Mouse (Mus musculus): Measurements from ENCODE around the gene Fam98c. TPM values are rescaled to one million over a fixed set of nuclear protein-coding genes. Genes with fewer than 3 reads are reported as not detected.

The Fam98c gene
- polyA plus RNA-seq, 1 experiment from 2014 or later = 20.4 TPM

DNA sequence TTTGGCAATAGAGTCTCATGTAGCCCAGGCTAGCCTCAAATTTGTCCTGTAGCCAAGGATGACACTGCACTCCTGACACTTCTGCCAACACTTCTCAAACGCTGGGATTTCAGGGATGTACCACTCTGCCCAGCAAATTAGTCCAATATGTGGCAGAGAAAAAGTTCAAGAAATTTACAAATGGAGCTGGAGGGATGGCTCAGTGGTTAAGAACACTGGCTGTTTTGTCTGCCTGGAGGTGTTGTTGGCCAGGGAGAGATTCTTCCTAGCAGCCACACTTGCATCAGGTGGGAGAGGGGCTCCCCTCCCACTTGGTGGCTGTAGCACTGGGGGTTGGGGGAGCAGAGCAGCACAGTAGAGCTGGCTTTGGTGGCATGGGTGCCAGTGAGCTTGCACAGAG, 36.5 kb downstream of the Fam98c start:
- H3K4me1 ChIP-seq (ENCODE audit: insufficient read depth, low read length) = peaks cover 3% of the 10 kb centered on the region
- H3K4me2 ChIP-seq (replicated peaks; ENCODE audit: low read depth, low read length) = no peak overlapping the region
- H3K36me3 ChIP-seq (ENCODE audit: insufficient read depth, low read length) = no peaks in the 10 kb centered on the region
- H3K9me3 ChIP-seq (ENCODE audit: low read length) = no peaks in the 10 kb centered on the region
- no peaks in the 10 kb centered on the region for H3K27me3 ChIP-seq (ENCODE audit: insufficient read depth, low read length)
- H3K9ac ChIP-seq (replicated peaks; ENCODE audit: low read length) = no peak overlapping the region
- ATAC-seq (ENCODE audit: low FRiP score, low TSS enrichment) = no peak
- H3K4me3 ChIP-seq (ENCODE audit: low read length) = no peak overlapping the region
- WGBS = 83% methylated on average over 1 of the region's 1 CpGs
- no peak overlapping the region for H3K27ac ChIP-seq (ENCODE audit: low read length)

DNA sequence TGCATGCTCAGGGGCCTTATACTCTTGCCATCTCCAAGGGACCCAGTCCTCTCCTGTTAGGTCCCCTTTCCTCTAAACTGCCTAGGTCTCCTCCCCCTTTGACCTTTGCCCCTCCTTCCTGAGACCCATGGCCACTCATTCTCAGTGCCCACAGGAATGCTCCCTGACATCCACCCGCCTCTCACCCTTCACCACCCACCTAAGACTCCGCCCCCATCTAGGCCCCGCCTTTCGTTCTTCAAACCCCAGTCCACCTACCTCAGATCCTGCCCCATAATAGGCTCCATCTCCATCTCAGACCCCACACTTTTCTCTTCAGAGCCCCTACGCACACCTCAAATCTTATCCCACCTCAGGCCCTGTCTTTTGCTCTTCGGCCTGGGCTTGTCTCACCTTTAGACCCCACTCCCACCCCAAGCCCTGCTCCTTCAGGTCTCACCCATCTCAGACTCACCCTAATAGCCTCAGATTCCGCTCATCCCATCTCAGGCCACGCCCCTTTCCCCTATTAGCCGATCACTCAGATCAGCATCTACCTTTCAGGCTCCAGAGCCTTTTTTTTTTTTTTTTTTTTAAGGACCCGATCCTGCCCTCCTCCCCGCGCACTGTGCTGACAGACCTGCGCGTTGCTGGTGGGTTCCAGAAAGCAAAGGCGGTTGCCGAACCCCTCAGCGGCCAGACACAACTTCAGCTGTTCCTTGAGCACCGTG, 37.7 kb downstream of the Fam98c start:
- H3K27me3 ChIP-seq (ENCODE audit: insufficient read depth, low read length) = no peaks in the 10 kb centered on the region
- 15% methylated on average over 18 of the region's 18 CpGs for WGBS
- no peaks in the 10 kb centered on the region for H3K4me1 ChIP-seq (ENCODE audit: insufficient read depth, low read length)
- no peak overlapping the region for H3K4me3 ChIP-seq (ENCODE audit: low read length)
- H3K27ac ChIP-seq (ENCODE audit: low read length) = no peak overlapping the region
- no peaks in the 10 kb centered on the region for H3K9me3 ChIP-seq (ENCODE audit: low read length)
- no peak overlapping the region for H3K4me2 ChIP-seq (replicated peaks; ENCODE audit: low read depth, low read length)
- H3K36me3 ChIP-seq (ENCODE audit: insufficient read depth, low read length) = no peaks in the 10 kb centered on the region
- ATAC-seq (ENCODE audit: low FRiP score, low TSS enrichment) = peak; percentile 51; the same call in 1 of the 2 replicates
- H3K9ac ChIP-seq (replicated peaks; ENCODE audit: low read length) = no peak overlapping the region

DNA sequence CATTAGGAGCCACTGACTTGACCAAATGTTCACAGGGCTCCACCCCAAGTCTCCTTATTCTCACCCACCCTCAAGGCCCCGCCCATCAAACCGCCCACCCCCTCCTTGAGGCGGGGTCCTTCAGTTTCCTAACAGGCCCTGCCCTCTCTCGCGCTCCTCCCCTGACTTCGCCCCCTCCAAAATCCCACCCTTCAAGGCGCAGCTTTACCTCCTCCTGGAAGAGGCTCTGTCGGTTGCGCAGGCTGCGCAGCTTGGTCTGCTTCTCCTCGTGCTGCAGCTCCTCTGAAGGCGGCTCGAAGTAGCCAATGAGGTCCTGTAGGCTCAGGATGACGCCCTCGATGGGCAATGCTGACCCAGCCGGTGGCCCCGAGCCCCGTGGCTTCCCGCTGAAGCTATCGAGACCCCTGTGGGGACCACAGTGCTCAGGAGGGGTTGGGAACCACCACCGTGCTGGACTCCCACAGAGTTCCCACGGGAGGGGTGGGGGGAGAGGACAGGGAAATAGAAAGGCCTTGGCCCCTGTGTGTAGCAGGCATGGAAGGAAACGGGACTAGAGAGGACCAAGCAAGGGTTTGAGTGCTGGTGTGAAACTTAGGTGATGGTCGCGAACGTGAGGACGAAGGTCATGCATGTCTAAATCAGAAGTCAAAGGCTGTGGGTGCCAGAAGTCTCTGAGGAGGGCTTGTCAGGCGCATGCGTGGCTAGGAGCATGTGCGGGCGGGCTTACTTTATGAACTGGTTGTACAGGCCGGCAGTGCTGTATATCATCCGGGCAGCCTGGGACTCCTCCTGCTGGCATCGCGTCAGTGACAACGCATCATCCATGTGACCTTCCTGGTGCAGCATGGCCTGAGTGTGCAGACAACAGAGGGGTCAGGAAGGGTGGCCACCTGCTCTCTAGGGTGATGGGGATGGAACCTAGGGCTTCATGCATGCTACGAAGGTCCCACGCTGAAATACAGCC, 46.8 kb downstream of the Fam98c start:
- Histone ChIP-seq H3K9me3 (ENCODE audit: low read length) (no peaks in the 10 kb centered on the region), H3K27ac (ENCODE audit: low read length) (no peak overlapping the region), H3K9ac (replicated peaks; ENCODE audit: low read length) (peak overlapping the region; percentile 57), H3K4me1 (ENCODE audit: insufficient read depth, low read length) (peaks cover 7% of the 10 kb centered on the region), H3K4me3 (ENCODE audit: low read length) (peak overlapping the region; percentile 34), H3K36me3 (ENCODE audit: insufficient read depth, low read length) (no peaks in the 10 kb centered on the region), H3K4me2 (replicated peaks; ENCODE audit: low read depth, low read length) (peak overlapping the region; percentile 53), H3K27me3 (ENCODE audit: insufficient read depth, low read length) (no peaks in the 10 kb centered on the region)
- 25% methylated on average over 38 of the region's 38 CpGs for WGBS
- peak; percentile 73 for ATAC-seq (ENCODE audit: low FRiP score, low TSS enrichment)

Other genes with a start within 250 kb of the Fam98c start
- 360 and 374 TPM in 2 replicates for gene Actn4, start 193.9 kb downstream of the Fam98c start, polyA plus RNA-seq (2015; fragmentation: Nextera tagmentation; extraction: Ambion mirVana)
- 406 and 407 TPM in 2 replicates for gene Eif3k, start 174.4 kb downstream of the Fam98c start, polyA plus RNA-seq (2015; fragmentation: Nextera tagmentation; extraction: Ambion mirVana)
- 9.7 and 10.1 TPM in 2 replicates for gene Map4k1, start 174.2 kb downstream of the Fam98c start, polyA plus RNA-seq (2015; fragmentation: Nextera tagmentation; extraction: Ambion mirVana)
- 0.97 and 1.4 TPM in 2 replicates for gene Ryr1, start 31.1 kb downstream of the Fam98c start, polyA plus RNA-seq (2015; fragmentation: Nextera tagmentation; extraction: Ambion mirVana)
- gene Rasgrp4, start 21.4 kb downstream of the Fam98c start, polyA plus RNA-seq (2015; fragmentation: Nextera tagmentation; extraction: Ambion mirVana) = 0.66 and 0.84 TPM in 2 replicates
- 0.94 and 1.0 TPM in 2 replicates for gene Ggn, start 14.0 kb upstream of the Fam98c start, polyA plus RNA-seq (2015; fragmentation: Nextera tagmentation; extraction: Ambion mirVana)
- gene Spred3, start 14.2 kb upstream of the Fam98c start, polyA plus RNA-seq (2015; fragmentation: Nextera tagmentation; extraction: Ambion mirVana) = 3.4 and 4.6 TPM in 2 replicates
- gene Psmd8, start 24.5 kb upstream of the Fam98c start, polyA plus RNA-seq (2015; fragmentation: Nextera tagmentation; extraction: Ambion mirVana) = 270 and 282 TPM in 2 replicates
- gene Catsperg1, start 57.8 kb upstream of the Fam98c start, polyA plus RNA-seq (2015; fragmentation: Nextera tagmentation; extraction: Ambion mirVana) = 0.63 and 1.2 TPM in 2 replicates
- 1.5 and 1.7 TPM in 2 replicates for gene Kcnk6, start 76.3 kb upstream of the Fam98c start, polyA plus RNA-seq (2015; fragmentation: Nextera tagmentation; extraction: Ambion mirVana)
- gene Yif1b, start 82.1 kb upstream of the Fam98c start, polyA plus RNA-seq (2015; fragmentation: Nextera tagmentation; extraction: Ambion mirVana) = 134 and 143 TPM in 2 replicates
- 7.5 and 8.5 TPM in 2 replicates for gene 2200002D01Rik, start 92.2 kb upstream of the Fam98c start, polyA plus RNA-seq (2015; fragmentation: Nextera tagmentation; extraction: Ambion mirVana)
- gene Spint2, start 125.7 kb upstream of the Fam98c start, polyA plus RNA-seq (2015; fragmentation: Nextera tagmentation; extraction: Ambion mirVana) = 270 and 295 TPM in 2 replicates
- gene Ppp1r14a, start 133.1 kb upstream of the Fam98c start, polyA plus RNA-seq (2015; fragmentation: Nextera tagmentation; extraction: Ambion mirVana) = 19.6 and 25.1 TPM in 2 replicates
- gene Dpf1, start 147.7 kb upstream of the Fam98c start, polyA plus RNA-seq (2015; fragmentation: Nextera tagmentation; extraction: Ambion mirVana) = 3.0 and 3.5 TPM in 2 replicates